Mouse (Mus musculus) ovary, postnatal 14 days (tissue): ENCODE results near the gene Prph2.
A peak's percentile ranks its signal among the peaks of the same experiment; 100 is the strongest.

Source experiments
- DNase-seq: peaks from one replicate; pipeline ENCODE4 v3.0.0; 2022; ENCODE audit warnings: low spot score

The Prph2 gene

GRCm38 (mm10) chr17:46910186-46910585 lies at the start of gene Prph2:
Gene Prph2, plus strand, starts transcription at chr17:46910459.
- DNase-seq: no peak

- no peak for DNase-seq
Observed at GRCm38 (mm10) chr17:46864566-46865195, 45.6 kb upstream of the Prph2 start.

GRCm38 (mm10) chr17:46866836-46867235 lies 43.4 kb upstream of the Prph2 start:
- no peak for DNase-seq

GRCm38 (mm10) chr17:46870204-46870798 lies 40.0 kb upstream of the Prph2 start:
- DNase-seq: no peak

- no peak for DNase-seq
Observed at GRCm38 (mm10) chr17:46870913-46871312, 39.3 kb upstream of the Prph2 start.

- DNase-seq: no peak
Observed at GRCm38 (mm10) chr17:46872806-46873205, 37.5 kb upstream of the Prph2 start.

- no peak for DNase-seq
Observed at GRCm38 (mm10) chr17:46874133-46874532, 36.1 kb upstream of the Prph2 start.

- DNase-seq: no peak
Observed at GRCm38 (mm10) chr17:46875626-46876025, 34.6 kb upstream of the Prph2 start.

GRCm38 (mm10) chr17:46876371-46876950 lies 33.8 kb upstream of the Prph2 start:
- DNase-seq: no peak

- DNase-seq: no peak
Observed at GRCm38 (mm10) chr17:46877061-46877460, 33.2 kb upstream of the Prph2 start.

GRCm38 (mm10) chr17:46879841-46880311 lies 30.4 kb upstream of the Prph2 start:
- no peak for DNase-seq

- no peak for DNase-seq
Observed at GRCm38 (mm10) chr17:46880322-46880721, 29.9 kb upstream of the Prph2 start.

GRCm38 (mm10) chr17:46881728-46882127 lies 28.5 kb upstream of the Prph2 start:
- no peak for DNase-seq

GRCm38 (mm10) chr17:46883107-46883506 lies 27.2 kb upstream of the Prph2 start:
- DNase-seq: no peak

GRCm38 (mm10) chr17:46884766-46885165 lies 25.5 kb upstream of the Prph2 start:
- DNase-seq: no peak

GRCm38 (mm10) chr17:46885218-46885909 lies 24.9 kb upstream of the Prph2 start:
- DNase-seq: no peak

- no peak for DNase-seq
Observed at GRCm38 (mm10) chr17:46885910-46886643, 24.2 kb upstream of the Prph2 start.

GRCm38 (mm10) chr17:46888511-46889212 lies 21.6 kb upstream of the Prph2 start:
- DNase-seq: no peak

GRCm38 (mm10) chr17:46889450-46890084 lies 20.7 kb upstream of the Prph2 start:
- peak; percentile 62 for DNase-seq

- DNase-seq: peak; percentile 93
Observed at GRCm38 (mm10) chr17:46890116-46890815, 20.0 kb upstream of the Prph2 start, which contains the start of gene Tbcc. Gene Tbcc, plus strand, starts transcription at chr17:46890684.
